Mouse (Mus musculus) forelimb bud, embryonic 11.5 days (tissue): ENCODE measurements at regions not wholly inside any gene's neighbourhood (a gene's known extent, or its start where the extent isn't known, plus 50 kb on each side); places are given as distances from the start of the nearest gene placed in this dataset.

Experiments used
- DNase-seq: peaks from one replicate; pipeline ENCODE4 v3.0.0-alpha.2; 2012; ENCODE audit warnings: low read depth, low spot score

- no peak for DNase-seq
Observed at GRCm38 (mm10) chr12:35640911-35641345, 106.1 kb upstream of the Ahr start.

GRCm38 (mm10) chr12:35623484-35623883, 88.6 kb upstream of the Ahr start:
- DNase-seq, result no peak

- no peak for DNase-seq
Observed at GRCm38 (mm10) chr12:35614885-35615284, 80.0 kb upstream of the Ahr start.

GRCm38 (mm10) chr12:35607652-35608051, 72.8 kb upstream of the Ahr start:
- DNase-seq, result no peak

- no peak for DNase-seq
Observed at GRCm38 (mm10) chr12:35603742-35604141, 68.9 kb upstream of the Ahr start.

- no peak for DNase-seq
Observed at GRCm38 (mm10) chr12:35602589-35602988, 67.8 kb upstream of the Ahr start.

- no peak for DNase-seq
Observed at GRCm38 (mm10) chr12:35598298-35598697, 63.5 kb upstream of the Ahr start.

- DNase-seq, result no peak
Observed at GRCm38 (mm10) chr12:35592866-35593265, 58.0 kb upstream of the Ahr start.
